Comparison of ENCODE assay signal across 8 mouse cellular contexts in genomic region chr5:30869405-30870130, GRCm38 (mm10). TPM values are rescaled to one million over a fixed set of nuclear protein-coding genes. Genes with fewer than 3 reads are reported as not detected.
DNase-seq lines count a peak whose midpoint lies in the region; ATAC-seq lines count a peak whose summit lies in the region.

No protein-coding gene starts in this region.

- H3K4me1 ChIP-seq in hindbrain, embryonic 16.5 days (ENCODE audit: control insufficient read depth, insufficient read depth, low read depth, low read length) = peaks cover 12% of the 10 kb centered on the region

- H3K9ac ChIP-seq in hindbrain, embryonic 16.5 days (ENCODE audit: low read depth, low read length) = peak overlapping the region; percentile 94

- peaks cover 39% of the 10 kb centered on the region for H3K36me3 ChIP-seq in hindbrain, embryonic 16.5 days (ENCODE audit: control insufficient read depth, insufficient read depth, low read length)

- H3K4me2 ChIP-seq in hindbrain, embryonic 16.5 days (ENCODE audit: low read length) = peak overlapping the region; percentile 69

- H3K4me3 ChIP-seq in hindbrain, embryonic 16.5 days (ENCODE audit: low read length) = peak overlapping the region; percentile 84

- under 1% methylated on average over 48 of the region's 63 CpGs for whole genome bisulfite sequencing in hindbrain, embryonic 16.5 days

- no peaks in the 10 kb centered on the region for H3K27me3 ChIP-seq in hindbrain, embryonic 16.5 days (replicated peaks; ENCODE audit: control insufficient read depth, insufficient read depth, low read length)

- no peaks in the 10 kb centered on the region for H3K9me3 ChIP-seq in hindbrain, embryonic 16.5 days (ENCODE audit: control insufficient read depth, low read length)

- DNase-seq in ZHBTc4 (ENCODE audit: low read depth, low spot score) = peak; percentile 94
- peak; percentile 90 to 92 for DNase-seq in cerebellum, postnatal 36 days
- peak; percentile 93 for DNase-seq in gastrocnemius, adult 18-20 months (ENCODE audit: low spot score)
- peak; percentile 80 to 87 for DNase-seq in left cerebral cortex, adult 8-10 months (ENCODE audit: low spot score in 2 of 2)
- DNase-seq in right cerebral cortex, adult 18-20 months = peak; percentile 94
- DNase-seq in urinary bladder, adult 2 months (ENCODE audit: low spot score) = peak; percentile 91

- ATAC-seq in hindbrain, embryonic 16.5 days = peak; percentile 94
- ATAC-seq in megakaryocyte, adult 5-6 weeks (ENCODE audit: poor library complexity, severe bottlenecking) = peak; percentile 100

- peak overlapping the region; percentile 79 for H3K27ac ChIP-seq in hindbrain, embryonic 16.5 days (ENCODE audit: low read depth, low read length)

RNA-seq across cellular contexts. Expression of gene Tmem214, which starts 1.8 kb away (rescaled TPM):
- 10 to 100 TPM; 28.8 to 29.7 TPM for total RNA-seq in gastrocnemius, adult 18-20 months (2021)
- polyA plus RNA-seq in hindbrain, embryonic 16.5 days (2015; fragmentation: Nextera tagmentation; extraction: Ambion mirVana) = 67.0 and 68.4 TPM in 2 replicates
- 10 to 100 TPM; 58.3 to 64.4 (median 62.9) TPM for total RNA-seq in left cerebral cortex, adult 8-10 months (2022)
- total RNA-seq in megakaryocyte, adult 5-6 weeks (2015) = 11.9 and 20.2 TPM in 2 replicates
- 14.0 and 16.9 TPM in 2 replicates for total RNA-seq in megakaryocyte, adult 5-6 weeks (2017)
- 52.8 and 60.7 TPM in 2 replicates for polyA plus RNA-seq in urinary bladder, adult 2 months (2012; rRNA removed)

RNA-seq across cellular contexts. Expression of gene Agbl5, which starts 18.9 kb away (rescaled TPM):
- 1 to 10 TPM; 2.1 to 3.4 TPM for total RNA-seq in gastrocnemius, adult 18-20 months (2021)
- 19.1 and 23.1 TPM in 2 replicates for polyA plus RNA-seq in hindbrain, embryonic 16.5 days (2015; fragmentation: Nextera tagmentation; extraction: Ambion mirVana)
- total RNA-seq in left cerebral cortex, adult 8-10 months (2022) = 10 to 100 TPM; 14.6 to 18.2 (median 17.0) TPM
- 5.7 and 7.1 TPM in 2 replicates for total RNA-seq in megakaryocyte, adult 5-6 weeks (2015)
- total RNA-seq in megakaryocyte, adult 5-6 weeks (2017) = 3.6 and 3.9 TPM in 2 replicates
- polyA plus RNA-seq in urinary bladder, adult 2 months (2012; rRNA removed) = 16.5 and 16.6 TPM in 2 replicates

RNA-seq across cellular contexts. Expression of gene Ost4, which starts 38.0 kb away (rescaled TPM):
- 100 to 1,000 TPM; 110 to 114 TPM for total RNA-seq in gastrocnemius, adult 18-20 months (2021)
- 232 and 244 TPM in 2 replicates for polyA plus RNA-seq in hindbrain, embryonic 16.5 days (2015; fragmentation: Nextera tagmentation; extraction: Ambion mirVana)
- total RNA-seq in left cerebral cortex, adult 8-10 months (2022) = 100 to 1,000 TPM in 1 of 4 experiments, 10 to 100 TPM in 3; 86.3 to 105 (median 90.6) TPM
- 342 and 413 TPM in 2 replicates for total RNA-seq in megakaryocyte, adult 5-6 weeks (2015)
- total RNA-seq in megakaryocyte, adult 5-6 weeks (2017) = 286 and 294 TPM in 2 replicates
- 268 and 335 TPM in 2 replicates for polyA plus RNA-seq in urinary bladder, adult 2 months (2012; rRNA removed)

RNA-seq across cellular contexts. Expression of gene Emilin1, which starts 43.6 kb away (rescaled TPM):
- total RNA-seq in gastrocnemius, adult 18-20 months (2021) = 1 to 10 TPM; 2.5 to 4.4 TPM
- polyA plus RNA-seq in hindbrain, embryonic 16.5 days (2015; fragmentation: Nextera tagmentation; extraction: Ambion mirVana) = 16.3 and 24.6 TPM in 2 replicates
- 1 to 10 TPM; 2.3 to 4.2 (median 2.8) TPM for total RNA-seq in left cerebral cortex, adult 8-10 months (2022)
- total RNA-seq in megakaryocyte, adult 5-6 weeks (2015) = 20.2 and 20.3 TPM in 2 replicates
- total RNA-seq in megakaryocyte, adult 5-6 weeks (2017) = 25.5 and 35.5 TPM in 2 replicates
- polyA plus RNA-seq in urinary bladder, adult 2 months (2012; rRNA removed) = 59.2 and 104 TPM in 2 replicates

RNA-seq across cellular contexts. Expression of gene Khk, which starts 51.7 kb away (rescaled TPM):
- total RNA-seq in gastrocnemius, adult 18-20 months (2021) = 10 to 100 TPM; 36.5 to 36.6 TPM
- 12.2 and 13.7 TPM in 2 replicates for polyA plus RNA-seq in hindbrain, embryonic 16.5 days (2015; fragmentation: Nextera tagmentation; extraction: Ambion mirVana)
- 10 to 100 TPM; 16.2 to 21.5 (median 18.9) TPM for total RNA-seq in left cerebral cortex, adult 8-10 months (2022)
- total RNA-seq in megakaryocyte, adult 5-6 weeks (2015) = 92.3 and 93.8 TPM in 2 replicates
- 52.7 and 70.7 TPM in 2 replicates for total RNA-seq in megakaryocyte, adult 5-6 weeks (2017)
- 38.4 and 38.9 TPM in 2 replicates for polyA plus RNA-seq in urinary bladder, adult 2 months (2012; rRNA removed)

Comparison
In these comparisons a context has a peak if more than half of its experiments do, and no peak if none do; other contexts are left out.
1. Peak in every context shown above with its lines: DNase-seq, ATAC-seq, H3K4me3 ChIP-seq and H3K27ac ChIP-seq.